ENCODE assay signal across 28 mouse cellular contexts in the genomic region with DNA sequence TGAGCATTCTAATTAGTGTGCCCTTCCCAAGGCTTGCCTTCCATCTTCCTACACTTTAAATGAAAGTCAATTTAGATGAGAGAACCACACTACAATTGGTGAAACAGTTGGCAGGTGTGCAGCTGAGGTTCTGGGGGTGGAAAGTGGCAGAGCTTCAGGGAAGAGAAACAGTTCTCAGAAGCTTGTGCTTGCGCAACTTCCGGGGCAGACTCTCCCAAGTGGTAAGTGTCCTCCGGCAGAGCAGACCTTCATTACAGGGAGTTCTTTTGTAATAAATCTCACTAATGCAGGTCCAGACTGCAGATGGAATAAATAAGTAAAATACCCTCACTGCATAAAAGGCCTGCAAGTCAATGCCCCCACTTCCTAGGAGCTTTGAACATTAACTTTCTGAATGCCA. TPM values are rescaled to one million over a fixed set of nuclear protein-coding genes. Genes with fewer than 3 reads are reported as not detected.
A peak's percentile ranks its signal among the peaks of the same experiment; 100 is the strongest.
DNase-seq lines count a peak whose midpoint lies in the region; ATAC-seq and TF ChIP-seq lines count a peak whose summit lies in the region.
"Had no signal": no experiment of that assay in that cellular context is flagged by ENCODE, and none has a peak within 500 bp of the region (broad histone marks: within the 10 kb centered on the region; RNA-seq: fewer than 3 reads in every experiment).

No protein-coding gene starts in this region.

- H3K4me1 ChIP-seq in lung, adult 2 months (ENCODE audit: control insufficient read depth, insufficient read depth, low read length): no peaks in the 10 kb centered on the region
- H3K4me1 ChIP-seq: forebrain, embryonic 12.5 days; hindbrain, embryonic 13.5 days; kidney, embryonic 15.5 days; liver, embryonic 13.5 days; lung, embryonic 15.5 days; neural tube, embryonic 12.5 days had no signal

- no peak overlapping the region for H3ac ChIP-seq in myocyte (ENCODE audit: control insufficient read depth, insufficient read length)

- no peak overlapping the region for H3K4me3 ChIP-seq in myocyte
- no peak overlapping the region for H3K4me3 ChIP-seq in lung, adult 2 months (replicated peaks; ENCODE audit: extremely low read depth, low read depth, low read length)
- H3K4me3 ChIP-seq: erythroblast, embryonic 14.5 days; forebrain, embryonic 12.5 days; heart, embryonic 12.5 days; hindbrain, embryonic 13.5 days; kidney, embryonic 15.5 days; layer of hippocampus, adult 2 months; left cerebral cortex, adult 2 months; limb, embryonic 13.5 days; liver, embryonic 13.5 days; lung, embryonic 15.5 days; neural tube, embryonic 12.5 days had no signal

- TF ChIP-seq CTCF in lung, adult 2 months (IDR thresholded peaks at IDR 0.05; ENCODE audit: insufficient read depth, low read length): no peak

- no peaks in the 10 kb centered on the region for H3K27me3 ChIP-seq in myocyte (ENCODE audit: control insufficient read depth, insufficient read depth, insufficient read length)
- H3K27me3 ChIP-seq: CH12.LX; forebrain, embryonic 12.5 days; heart, embryonic 12.5 days; hindbrain, embryonic 13.5 days; kidney, embryonic 15.5 days; limb, embryonic 13.5 days; liver, embryonic 13.5 days; lung, embryonic 15.5 days; neural tube, embryonic 12.5 days had no signal

- ATAC-seq in granulocyte monocyte progenitor cell, adult 5-6 weeks (replicated peaks; ENCODE audit: poor library complexity, severe bottlenecking): peak; percentile 100

- no peaks in the 10 kb centered on the region for H3K79me2 ChIP-seq in myocyte (ENCODE audit: control insufficient read depth, insufficient read depth)

- 74% methylated on average over 3 of the region's 3 CpGs for WGBS in lung, adult 2 months

- H3K4me2 ChIP-seq in myocyte (ENCODE audit: low read depth): no peak overlapping the region
- H3K4me2 ChIP-seq: forebrain, embryonic 12.5 days; heart, embryonic 12.5 days; hindbrain, embryonic 13.5 days; kidney, embryonic 15.5 days; limb, embryonic 13.5 days; liver, embryonic 13.5 days; lung, embryonic 15.5 days; neural tube, embryonic 12.5 days had no signal

- peak; percentile 11 for DNase-seq in adrenal gland, postnatal 10 days
- no peak for DNase-seq in adrenal gland, adult 8-10 months
- DNase-seq in thymus, postnatal 0 days (ENCODE audit: low spot score): peak; percentile 15
- DNase-seq in thymus, postnatal 25 days: no peak
- DNase-seq in kidney, adult 8-10 months: no peak
- DNase-seq in lung, adult 2 months: no peak
- DNase-seq: adrenal gland, postnatal 25 days; cerebellum, adult 18-20 months; cerebellum, postnatal 10 days; gastrocnemius, postnatal 14 days; heart, postnatal 4 days; kidney, adult 11 months; kidney, postnatal 36 days; liver, embryonic 13.5 days; midbrain, embryonic 14.5 days had no signal

- no peak for TF ChIP-seq POLR2A in myocyte (IDR thresholded peaks at IDR 0.05; ENCODE audit: insufficient read length, low read depth)
- TF ChIP-seq POLR2A in lung, adult 2 months (IDR thresholded peaks at IDR 0.05; ENCODE audit: borderline replicate concordance, extremely low read depth, low read depth, low read length): no peak

- no peaks in the 10 kb centered on the region for H3K36me3 ChIP-seq in myocyte (ENCODE audit: control insufficient read depth, insufficient read depth)
- H3K36me3 ChIP-seq: forebrain, embryonic 12.5 days; heart, embryonic 12.5 days; hindbrain, embryonic 13.5 days; kidney, embryonic 15.5 days; limb, embryonic 13.5 days; liver, embryonic 13.5 days; lung, embryonic 15.5 days; neural tube, embryonic 12.5 days had no signal

TF ChIP-seq in myocyte, 11 proteins besides CTCF, POLR2A, EP300 and RAD21:
- TF ChIP-seq TCF12 (IDR thresholded peaks at IDR 0.05; ENCODE audit: insufficient read depth, poor library complexity, severe bottlenecking): no peak
- peak; percentile 41; the same call in 1 of the 2 replicates for TF ChIP-seq CEBPB (IDR thresholded peaks at IDR 0.05; ENCODE audit: insufficient read depth, poor library complexity, severe bottlenecking)

RNA-seq across cellular contexts. Expression of a gene that starts 23.7 kb away (rescaled TPM):
- total RNA-seq in adrenal gland, postnatal 10 days (2021): 10 to 100 TPM; 14.4 to 16.1 TPM
- total RNA-seq in adrenal gland, adult 8-10 months (2022): 1 to 10 TPM; 2.1 to 2.2 (median 2.1) TPM
- 1.9 and 2.6 TPM in 2 replicates for polyA plus RNA-seq in thymus, postnatal 0 days (2015; fragmentation: Nextera tagmentation; extraction: Ambion mirVana)
- 0.43 and 0.68 TPM in 2 replicates for total RNA-seq in granulocyte monocyte progenitor cell, adult 5-6 weeks (2014; fragmentation: Nextera tagmentation)
- total RNA-seq in granulocyte monocyte progenitor cell, adult 5-6 weeks (2017): 0.34 and 0.72 TPM in 2 replicates
- polyA plus RNA-seq in myocyte (2012; fragmentation: generic; extraction: Trizol): 23.9 TPM
- 2.1 and 2.9 TPM in 2 replicates for polyA plus RNA-seq in lung, adult 2 months (2012; rRNA removed)
- polyA plus RNA-seq: erythroblast, embryonic 14.5 days had no signal

Comparison
In these comparisons a context has a peak if more than half of its experiments do, and no peak if none do; other contexts are left out.
1. DNase-seq: peak in adrenal gland, postnatal 10 days (single experiment) and thymus, postnatal 0 days (single experiment); none in adrenal gland, adult 8-10 months (single experiment), thymus, postnatal 25 days (single experiment), kidney, adult 8-10 months (0 of 2) and lung, adult 2 months (single experiment).
2. RNA of a gene that starts 23.7 kb away (total RNA-seq): 14.4 to 16.1 TPM in adrenal gland, postnatal 10 days; 2.1 to 2.2 TPM in adrenal gland, adult 8-10 months and 0.34 to 0.72 TPM in granulocyte monocyte progenitor cell, adult 5-6 weeks; every median in the first group is over 4 times any median in the second.